Mouse (Mus musculus) intestine, embryonic 16.5 days (tissue): ENCODE data around the gene Mcl1. TPM values are rescaled to one million over a fixed set of nuclear protein-coding genes. Genes with fewer than 3 reads are reported as not detected.

Experiments
- ATAC-seq: fragments of 200-750 bp; cut with Nextera tagmentation; 2 replicates; pipeline ENCODE4 v1.8.0; 2017; ENCODE audit warnings: moderate TSS enrichment, moderate library complexity
- H3K27ac ChIP-seq: fragments of 300-500 bp; sonication (generic); 2 replicates; pipeline ENCODE4 v1.5.1; 2014; ENCODE audit warnings: mild to moderate bottlenecking, low read length
- H3K27me3 ChIP-seq: fragments of 300-500 bp; sonication (generic); replicated peaks from 2 replicates; pipeline ENCODE4 v1.6.1; 2014; ENCODE audit warnings: low read length, control low read depth, mixed read lengths; ENCODE audit not compliant: control insufficient read depth, insufficient read depth
- H3K36me3 ChIP-seq: fragments of 300-500 bp; sonication (generic); 2 replicates; pipeline ENCODE4 v1.6.1; 2014; ENCODE audit warnings: low read length, control low read depth; ENCODE audit not compliant: control insufficient read depth, insufficient read depth
- H3K4me1 ChIP-seq: fragments of 300-500 bp; sonication (generic); 2 replicates; pipeline ENCODE4 v1.6.1; 2014; ENCODE audit warnings: low read length, control low read depth, mixed read lengths; ENCODE audit not compliant: control insufficient read depth, insufficient read depth
- H3K4me2 ChIP-seq: fragments of 300-500 bp; sonication (generic); 2 replicates; pipeline ENCODE4 v1.6.1; 2014; ENCODE audit warnings: low read depth, low read length, control low read depth
- H3K4me3 ChIP-seq: fragments of 300-500 bp; sonication (generic); 2 replicates; pipeline ENCODE4 v1.5.1; 2014; ENCODE audit warnings: mild to moderate bottlenecking, low read length
- H3K9ac ChIP-seq: fragments of 300-500 bp; sonication (generic); 2 replicates; pipeline ENCODE4 v1.6.1; 2014; ENCODE audit warnings: low read depth, low read length
- H3K9me3 ChIP-seq: fragments of 300-500 bp; sonication (generic); 2 replicates; pipeline ENCODE4 v1.6.1; 2016; ENCODE audit warnings: low read length, control low read depth; ENCODE audit not compliant: control insufficient read depth
- WGBS: fragments of 180-500 bp; shearing (Covaris S2); extraction: QIAGEN DNeasy Blood & Tissue Kit; methylation state at CpG from one replicate; pipeline ENCODE4 v1.1.7; 2014; 5-methylcytosine and 5-hydroxymethylcytosine counted together
- polyA plus RNA-seq: library from polyadenylated mRNA; unstranded; fragments of >200 nt; fragmentation: Nextera tagmentation; extraction: Ambion mirVana; gene quantifications from 2 replicates; pipeline ENCODE4 v1.2.1, GENCODE M21; 2015

Gene Mcl1
- polyA plus RNA-seq, 1 experiment from 2014 or later: 14.7 TPM

- peaks cover 11% of the 10 kb centered on the region for H3K4me1 ChIP-seq
- no peaks in the 10 kb centered on the region for H3K27me3 ChIP-seq
- peaks cover 9% of the 10 kb centered on the region for H3K36me3 ChIP-seq
- WGBS: 84% methylated on average over 5 of the region's 5 CpGs
- H3K27ac ChIP-seq: no peak overlapping the region
- H3K4me2 ChIP-seq: no peak overlapping the region
- no peak overlapping the region for H3K4me3 ChIP-seq
- no peak for ATAC-seq
- no peak overlapping the region for H3K9ac ChIP-seq
- H3K9me3 ChIP-seq: no peaks in the 10 kb centered on the region
Observed at GRCm38 (mm10) chr3:95627763-95628162, 30.8 kb upstream of the Mcl1 start.

GRCm38 (mm10) chr3:95629755-95630154 lies 28.8 kb upstream of the Mcl1 start:
- no peak for ATAC-seq
- Histone ChIP-seq H3K4me3 (no peak overlapping the region), H3K9me3 (no peaks in the 10 kb centered on the region), H3K4me1 (peaks cover 11% of the 10 kb centered on the region), H3K36me3 (peaks cover 12% of the 10 kb centered on the region), H3K4me2 (no peak overlapping the region), H3K27me3 (no peaks in the 10 kb centered on the region), H3K27ac (no peak overlapping the region), H3K9ac (no peak overlapping the region)
- whole genome bisulfite sequencing: 70% methylated on average over 4 of the region's 4 CpGs

- Histone ChIP-seq H3K4me2 (no peak overlapping the region), H3K9ac (no peak overlapping the region), H3K27ac (no peak overlapping the region), H3K4me3 (no peak overlapping the region), H3K36me3 (peaks cover 14% of the 10 kb centered on the region), H3K4me1 (peaks cover 10% of the 10 kb centered on the region), H3K27me3 (no peaks in the 10 kb centered on the region), H3K9me3 (no peaks in the 10 kb centered on the region)
- no peak for ATAC-seq
- WGBS: 74% methylated on average over 3 of the region's 3 CpGs
Observed at GRCm38 (mm10) chr3:95630856-95631255, 27.7 kb upstream of the Mcl1 start.

GRCm38 (mm10) chr3:95631304-95631703 lies 27.3 kb upstream of the Mcl1 start:
- Histone ChIP-seq H3K4me1 (peaks cover 5% of the 10 kb centered on the region; the same call in 1 of the 2 replicates), H3K36me3 (peaks cover 14% of the 10 kb centered on the region), H3K9me3 (no peaks in the 10 kb centered on the region), H3K9ac (no peak overlapping the region), H3K27me3 (no peaks in the 10 kb centered on the region), H3K27ac (no peak overlapping the region), H3K4me3 (no peak overlapping the region), H3K4me2 (no peak overlapping the region)
- ATAC-seq: no peak
- WGBS: 66% methylated on average over 6 of the region's 6 CpGs

- no peaks in the 10 kb centered on the region for H3K9me3 ChIP-seq
- no peaks in the 10 kb centered on the region; the same call in 1 of the 2 replicates for H3K4me1 ChIP-seq
- no peak overlapping the region for H3K4me3 ChIP-seq
- no peak overlapping the region for H3K9ac ChIP-seq
- peaks cover 14% of the 10 kb centered on the region for H3K36me3 ChIP-seq
- WGBS: 71% methylated on average over 12 of the region's 12 CpGs
- ATAC-seq: no peak
- H3K27ac ChIP-seq: no peak overlapping the region
- no peak overlapping the region for H3K4me2 ChIP-seq
- no peaks in the 10 kb centered on the region for H3K27me3 ChIP-seq
Observed at GRCm38 (mm10) chr3:95632648-95633588, 25.7 kb upstream of the Mcl1 start.

GRCm38 (mm10) chr3:95635636-95636035 lies 23.0 kb upstream of the Mcl1 start:
- H3K4me2 ChIP-seq: no peak overlapping the region
- H3K4me1 ChIP-seq: no peaks in the 10 kb centered on the region
- 50% methylated on average over 4 of the region's 4 CpGs for WGBS
- no peak overlapping the region for H3K4me3 ChIP-seq
- 0 out of 2 replicates have a peak overlapping the region, but pooled peaks have one; percentile 31 for H3K27ac ChIP-seq
- H3K9ac ChIP-seq: no peak overlapping the region
- H3K36me3 ChIP-seq: peaks cover 8% of the 10 kb centered on the region; the same call in 1 of the 2 replicates
- no peaks in the 10 kb centered on the region for H3K9me3 ChIP-seq
- ATAC-seq: no peak
- H3K27me3 ChIP-seq: no peaks in the 10 kb centered on the region

GRCm38 (mm10) chr3:95636072-95636471 lies 22.5 kb upstream of the Mcl1 start:
- no peaks in the 10 kb centered on the region for H3K9me3 ChIP-seq
- no peak overlapping the region for H3K4me3 ChIP-seq
- H3K36me3 ChIP-seq: peaks cover 4% of the 10 kb centered on the region; the same call in 1 of the 2 replicates
- no peak for ATAC-seq
- no peak overlapping the region for H3K9ac ChIP-seq
- 48% methylated on average over 4 of the region's 4 CpGs for WGBS
- no peaks in the 10 kb centered on the region for H3K27me3 ChIP-seq
- no peak overlapping the region for H3K4me2 ChIP-seq
- no peak overlapping the region for H3K27ac ChIP-seq
- H3K4me1 ChIP-seq: no peaks in the 10 kb centered on the region

GRCm38 (mm10) chr3:95639694-95640093 lies 18.9 kb upstream of the Mcl1 start:
- Histone ChIP-seq H3K4me2 (no peak overlapping the region), H3K9ac (no peak overlapping the region), H3K27me3 (no peaks in the 10 kb centered on the region), H3K4me3 (no peak overlapping the region), H3K4me1 (no peaks in the 10 kb centered on the region), H3K27ac (no peak overlapping the region), H3K9me3 (no peaks in the 10 kb centered on the region), H3K36me3 (peaks cover 5% of the 10 kb centered on the region; the same call in 1 of the 2 replicates)
- WGBS: 90% methylated on average over 1 of the region's 1 CpGs
- ATAC-seq: no peak

GRCm38 (mm10) chr3:95643097-95643496 lies 15.5 kb upstream of the Mcl1 start:
- no peaks in the 10 kb centered on the region for H3K9me3 ChIP-seq
- H3K27ac ChIP-seq: no peak overlapping the region
- H3K27me3 ChIP-seq: no peaks in the 10 kb centered on the region
- H3K36me3 ChIP-seq: 0 out of 2 replicates have a peak, but pooled peaks cover 2% of the 10 kb centered on the region
- no peak overlapping the region for H3K4me2 ChIP-seq
- H3K4me1 ChIP-seq: 0 out of 2 replicates have a peak, but pooled peaks cover 2% of the 10 kb centered on the region
- no peak overlapping the region for H3K9ac ChIP-seq
- no peak overlapping the region for H3K4me3 ChIP-seq
- WGBS: 62% methylated on average over 7 of the region's 7 CpGs
- peak; percentile 74 for ATAC-seq
